Comparison of ENCODE assay signal across 11 mouse cellular contexts in the genomic region with DNA sequence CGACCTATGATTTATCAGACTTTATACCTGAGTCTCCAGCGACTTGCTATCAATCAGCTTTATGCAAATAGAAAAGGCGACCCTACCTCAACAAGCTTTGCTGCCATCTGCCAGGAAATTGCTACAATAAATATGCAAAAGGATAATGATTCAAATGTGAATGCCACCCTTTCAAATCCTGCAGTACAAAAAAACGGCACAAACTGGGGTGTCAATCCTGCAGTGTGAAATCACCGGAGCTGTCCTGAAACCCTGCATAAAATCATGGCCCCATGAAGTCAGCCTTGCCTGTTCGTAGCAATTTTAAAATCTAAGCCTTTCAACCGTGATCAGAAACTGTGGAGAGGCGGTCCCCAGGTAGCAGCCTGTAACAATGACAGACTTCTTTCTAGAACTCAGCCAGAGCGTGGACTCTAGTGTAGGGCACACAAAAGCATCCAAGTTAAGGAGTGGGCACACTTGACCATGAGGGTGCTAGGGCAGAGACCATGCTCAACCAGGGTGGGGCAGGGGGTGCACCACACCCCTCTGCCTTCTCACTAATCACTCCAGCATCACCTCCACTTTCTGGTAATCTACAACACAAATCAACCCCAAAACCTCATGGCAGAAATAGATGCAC. TPM values are rescaled to one million over a fixed set of nuclear protein-coding genes. Genes with fewer than 3 reads are reported as not detected.
A peak's percentile ranks its signal among the peaks of the same experiment; 100 is the strongest.
DNase-seq lines count a peak whose midpoint lies in the region; ATAC-seq and TF ChIP-seq lines count a peak whose summit lies in the region.
"Had no signal": no experiment of that assay in that cellular context is flagged by ENCODE, and none has a peak within 500 bp of the region (broad histone marks: within the 10 kb centered on the region; RNA-seq: fewer than 3 reads in every experiment).

No protein-coding gene starts in this region.

- H3K27ac ChIP-seq in lung, embryonic 15.5 days, result 0 out of 2 replicates have a peak overlapping the region, but pooled peaks have one; percentile 30
- H3K27ac ChIP-seq in forebrain, embryonic 16.5 days (ENCODE audit: low read length), result peak overlapping the region; percentile 81
- H3K27ac ChIP-seq in midbrain, embryonic 10.5 days (replicated peaks), result peak overlapping the region; percentile 64
- peak overlapping the region; percentile 80 for H3K27ac ChIP-seq in neural tube, embryonic 15.5 days (replicated peaks)

- no peaks in the 10 kb centered on the region for H3K36me3 ChIP-seq in lung, embryonic 15.5 days
- no peaks in the 10 kb centered on the region for H3K36me3 ChIP-seq in forebrain, embryonic 16.5 days (ENCODE audit: control insufficient read depth, insufficient read depth)
- H3K36me3 ChIP-seq in midbrain, embryonic 10.5 days, result peaks cover 4% of the 10 kb centered on the region
- H3K36me3 ChIP-seq in neural tube, embryonic 15.5 days, result no peaks in the 10 kb centered on the region

- no peak for DNase-seq in lung, adult 2 months
- DNase-seq in midbrain, embryonic 10.5 days (ENCODE audit: low spot score), result no peak
- no peak for DNase-seq in adrenal gland, adult 18-20 months (ENCODE audit: low spot score in 2 of 2)
- no peak for DNase-seq in cerebellum, adult 8-10 months
- no peak for DNase-seq in right cerebral cortex, postnatal 36 days (ENCODE audit: low spot score in 2 of 2)
- DNase-seq: cerebellum, adult 18-20 months had no signal

- TF ChIP-seq CTCF in lung, adult 2 months (IDR thresholded peaks at IDR 0.05; ENCODE audit: insufficient read depth, low read length), result no peak

- no peaks in the 10 kb centered on the region for H3K9me3 ChIP-seq in lung, embryonic 15.5 days
- no peaks in the 10 kb centered on the region for H3K9me3 ChIP-seq in forebrain, embryonic 16.5 days (ENCODE audit: control insufficient read depth, low read length)
- no peaks in the 10 kb centered on the region for H3K9me3 ChIP-seq in midbrain, embryonic 10.5 days (replicated peaks)
- H3K9me3 ChIP-seq in neural tube, embryonic 15.5 days (replicated peaks), result no peaks in the 10 kb centered on the region

- H3K27me3 ChIP-seq in lung, embryonic 15.5 days, result no peaks in the 10 kb centered on the region
- no peaks in the 10 kb centered on the region for H3K27me3 ChIP-seq in forebrain, embryonic 16.5 days (replicated peaks; ENCODE audit: control insufficient read depth, insufficient read depth, low read length)
- no peaks in the 10 kb centered on the region for H3K27me3 ChIP-seq in midbrain, embryonic 10.5 days (ENCODE audit: low read depth, poor library complexity, severe bottlenecking)
- H3K27me3 ChIP-seq in neural tube, embryonic 15.5 days (replicated peaks), result no peaks in the 10 kb centered on the region
- H3K27me3 ChIP-seq: Patski had no signal

- no peak overlapping the region for H3K9ac ChIP-seq in lung, embryonic 15.5 days
- H3K9ac ChIP-seq in forebrain, embryonic 16.5 days (replicated peaks; ENCODE audit: low read depth, low read length), result 0 out of 2 replicates have a peak overlapping the region, but pooled peaks have one; percentile 7
- H3K9ac ChIP-seq in neural tube, embryonic 15.5 days (replicated peaks), result no peak overlapping the region

- no peak for TF ChIP-seq POLR2A in lung, adult 2 months (IDR thresholded peaks at IDR 0.05; ENCODE audit: borderline replicate concordance, extremely low read depth, low read depth, low read length)

- no peak overlapping the region for H3K4me2 ChIP-seq in lung, embryonic 15.5 days
- H3K4me2 ChIP-seq in forebrain, embryonic 16.5 days (ENCODE audit: low read length), result no peak overlapping the region
- H3K4me2 ChIP-seq in neural tube, embryonic 15.5 days, result no peak overlapping the region
- H3K4me2 ChIP-seq: liver, embryonic 11.5 days had no signal

- WGBS in lung, embryonic 15.5 days, result 65% methylated on average over 9 of the region's 9 CpGs
- 77% methylated on average over 9 of the region's 9 CpGs for WGBS in lung, adult 2 months
- 23% methylated on average over 9 of the region's 9 CpGs for WGBS in forebrain, embryonic 16.5 days
- 66% methylated on average over 9 of the region's 9 CpGs for WGBS in midbrain, embryonic 10.5 days
- 24% methylated on average over 9 of the region's 9 CpGs for WGBS in neural tube, embryonic 15.5 days

- no peak overlapping the region for H3K4me3 ChIP-seq in lung, embryonic 15.5 days
- no peak overlapping the region for H3K4me3 ChIP-seq in lung, adult 2 months (replicated peaks; ENCODE audit: extremely low read depth, low read depth, low read length)
- H3K4me3 ChIP-seq in forebrain, embryonic 16.5 days (replicated peaks; ENCODE audit: low read length), result no peak overlapping the region
- no peak overlapping the region for H3K4me3 ChIP-seq in midbrain, embryonic 10.5 days
- H3K4me3 ChIP-seq in neural tube, embryonic 15.5 days (replicated peaks), result no peak overlapping the region

- no peak for ATAC-seq in lung, embryonic 15.5 days (ENCODE audit: borderline replicate concordance, extremely low read depth, low FRiP score, low TSS enrichment)
- ATAC-seq in forebrain, embryonic 16.5 days, result peak; percentile 34
- no peak for ATAC-seq in neural tube, embryonic 15.5 days (ENCODE audit: low FRiP score)

- H3K4me1 ChIP-seq in lung, embryonic 15.5 days, result peaks cover 20% of the 10 kb centered on the region
- H3K4me1 ChIP-seq in lung, adult 2 months (ENCODE audit: control insufficient read depth, insufficient read depth, low read length), result no peaks in the 10 kb centered on the region
- H3K4me1 ChIP-seq in forebrain, embryonic 16.5 days (replicated peaks; ENCODE audit: control insufficient read depth, insufficient read depth, low read length), result peaks cover 36% of the 10 kb centered on the region
- H3K4me1 ChIP-seq in midbrain, embryonic 10.5 days, result peaks cover 32% of the 10 kb centered on the region
- peaks cover 37% of the 10 kb centered on the region for H3K4me1 ChIP-seq in neural tube, embryonic 15.5 days

RNA-seq across cellular contexts. Expression of gene Traf3ip2, which starts 40.6 kb away (rescaled TPM):
- polyA plus RNA-seq in lung, embryonic 15.5 days (2015; fragmentation: Nextera tagmentation; extraction: Ambion mirVana), result 30.1 and 33.5 TPM in 2 replicates
- 20.0 and 23.2 TPM in 2 replicates for polyA plus RNA-seq in lung, adult 2 months (2012; rRNA removed)
- polyA plus RNA-seq in forebrain, embryonic 16.5 days (2015; fragmentation: Nextera tagmentation; extraction: Ambion mirVana), result 6.3 and 6.9 TPM in 2 replicates
- 5.5 and 9.5 TPM in 2 replicates for polyA plus RNA-seq in midbrain, embryonic 10.5 days (2016; fragmentation: Nextera tagmentation; extraction: Ambion mirVana)
- polyA plus RNA-seq in neural tube, embryonic 15.5 days (2015; fragmentation: Nextera tagmentation; extraction: Ambion mirVana), result 3.8 and 9.4 TPM in 2 replicates
- 10 to 100 TPM; 10.6 to 15.0 TPM for total RNA-seq in adrenal gland, adult 18-20 months (2021)

Comparison
In these comparisons a context has a peak if more than half of its experiments do, and no peak if none do; other contexts are left out.
1. H3K27ac ChIP-seq: peak in every context shown above with its lines; median percentile 81 in forebrain, embryonic 16.5 days; 80 in neural tube, embryonic 15.5 days; 64 in midbrain, embryonic 10.5 days; 30 in lung, embryonic 15.5 days.